Mouse (Mus musculus): ENCODE results near the gene Zscan2. TPM values are rescaled to one million over a fixed set of nuclear protein-coding genes. Genes with fewer than 3 reads are reported as not detected.

Zscan2 gene
- polyA plus RNA-seq, 1 experiment from 2014 or later: 6.2 TPM

DNA sequence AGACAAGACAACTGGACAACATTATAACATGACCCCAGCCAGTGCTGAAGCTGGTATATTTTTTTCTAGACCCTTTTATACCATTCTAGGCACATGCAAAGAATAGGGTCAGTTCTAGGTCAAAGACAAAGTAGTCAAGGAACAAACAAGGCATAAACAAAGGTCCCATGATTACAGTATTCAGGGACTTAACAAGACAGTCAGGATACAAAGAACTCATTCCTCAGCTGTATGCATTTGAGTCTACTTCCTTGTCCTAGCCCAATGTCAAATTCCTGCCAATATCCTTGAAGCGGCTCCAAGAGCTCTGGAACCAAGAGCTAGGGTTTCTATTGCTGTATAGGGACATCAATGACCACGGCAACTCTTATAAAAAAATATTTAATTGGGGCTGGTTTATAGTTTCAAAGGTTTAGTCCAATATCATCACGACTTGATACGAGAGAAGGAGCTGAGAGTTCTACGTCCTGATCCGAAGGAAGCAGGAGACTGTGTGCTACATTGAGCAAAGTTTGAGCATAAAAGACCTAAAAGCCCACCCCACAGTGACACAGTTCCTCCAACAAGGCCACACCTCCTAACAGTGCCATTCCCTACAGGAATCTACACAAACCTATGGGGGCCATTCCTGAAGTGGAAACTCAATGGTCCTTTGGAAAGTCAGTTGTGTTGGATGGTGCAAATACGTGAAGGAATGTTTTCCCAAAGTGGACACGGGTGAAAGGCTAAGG lies 16.6 kb upstream of the Zscan2 start:
- Histone ChIP-seq H3K27me3 (no peaks in the 10 kb centered on the region), H3K4me2 (no peak overlapping the region), H3K27ac (no peak overlapping the region), H3K4me1 (replicated peaks) (no peaks in the 10 kb centered on the region), H3K36me3 (no peaks in the 10 kb centered on the region), H3K4me3 (replicated peaks) (no peak overlapping the region), H3K9me3 (no peaks in the 10 kb centered on the region), H3K9ac (replicated peaks) (no peak overlapping the region)
- ATAC-seq (ENCODE audit: insufficient number of reproducible peaks, insufficient read depth, low FRiP score, low TSS enrichment, low read depth): no peak
- 91% methylated on average over 8 of the region's 8 CpGs for WGBS

DNA sequence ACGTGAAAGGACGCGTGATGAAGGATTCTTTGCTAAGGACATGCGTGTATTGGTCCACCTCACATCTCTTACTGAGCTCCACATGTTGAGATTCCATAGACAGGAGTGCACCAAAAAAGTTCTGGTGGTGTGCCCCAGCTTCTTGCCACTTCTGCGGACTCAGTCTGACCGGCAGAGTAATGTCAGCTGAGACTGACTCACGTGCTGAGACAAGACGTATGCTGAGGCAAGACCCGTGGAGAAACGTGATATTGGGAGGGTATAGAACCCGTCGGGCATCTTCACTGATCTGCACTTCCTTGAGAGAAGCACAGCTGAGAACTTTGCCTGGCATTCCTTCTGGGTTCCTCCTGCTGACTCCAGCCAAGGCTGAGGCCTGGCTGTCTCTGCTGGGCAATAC lies 16.0 kb upstream of the Zscan2 start:
- whole genome bisulfite sequencing: 91% methylated on average over 12 of the region's 12 CpGs
- H3K4me3 ChIP-seq (replicated peaks): no peak overlapping the region
- H3K27me3 ChIP-seq: no peaks in the 10 kb centered on the region
- no peak overlapping the region for H3K27ac ChIP-seq
- H3K36me3 ChIP-seq: no peaks in the 10 kb centered on the region
- H3K9me3 ChIP-seq: no peaks in the 10 kb centered on the region
- no peak overlapping the region for H3K4me2 ChIP-seq
- no peaks in the 10 kb centered on the region for H3K4me1 ChIP-seq (replicated peaks)
- H3K9ac ChIP-seq (replicated peaks): no peak overlapping the region
- ATAC-seq (ENCODE audit: insufficient number of reproducible peaks, insufficient read depth, low FRiP score, low TSS enrichment, low read depth): no peak

DNA sequence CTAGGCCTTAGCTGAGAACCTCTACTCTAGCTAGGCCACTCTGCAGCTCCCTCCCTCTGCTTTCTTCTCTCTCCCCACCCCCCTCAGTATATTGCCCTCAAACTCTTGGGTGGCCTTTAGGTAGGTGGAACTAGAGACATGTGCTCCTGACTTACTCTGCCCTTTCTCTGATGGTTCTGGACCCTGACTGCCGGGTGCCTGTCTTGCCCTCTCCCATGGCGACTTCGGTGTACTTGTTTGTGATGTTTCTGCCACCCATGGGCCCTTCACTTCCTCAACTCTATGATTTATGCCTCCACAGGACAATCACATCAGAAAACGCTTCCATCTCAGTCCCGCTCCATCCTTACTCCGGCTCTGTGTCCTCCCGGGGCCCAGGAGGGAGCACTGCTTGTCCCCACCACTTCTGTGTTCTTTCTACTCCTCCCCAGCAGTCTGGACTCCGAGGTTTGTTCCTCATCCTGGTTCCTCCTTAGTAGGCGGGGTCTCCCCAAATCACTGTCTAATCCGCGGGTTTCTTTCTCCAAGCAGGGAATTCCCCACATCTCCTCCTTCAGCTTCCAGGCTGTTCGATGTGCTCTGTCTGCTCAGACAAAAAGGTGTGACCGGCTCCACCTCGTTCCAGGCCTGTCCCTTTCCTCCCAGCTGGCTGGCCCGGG lies 15.0 kb upstream of the Zscan2 start:
- WGBS: 72% methylated on average over 15 of the region's 15 CpGs
- no peaks in the 10 kb centered on the region for H3K27me3 ChIP-seq
- H3K4me1 ChIP-seq (replicated peaks): no peaks in the 10 kb centered on the region
- no peaks in the 10 kb centered on the region for H3K36me3 ChIP-seq
- no peak overlapping the region for H3K4me2 ChIP-seq
- no peak overlapping the region for H3K9ac ChIP-seq (replicated peaks)
- no peak overlapping the region for H3K27ac ChIP-seq
- no peak overlapping the region for H3K4me3 ChIP-seq (replicated peaks)
- ATAC-seq (ENCODE audit: insufficient number of reproducible peaks, insufficient read depth, low FRiP score, low TSS enrichment, low read depth): no peak
- no peaks in the 10 kb centered on the region for H3K9me3 ChIP-seq

DNA sequence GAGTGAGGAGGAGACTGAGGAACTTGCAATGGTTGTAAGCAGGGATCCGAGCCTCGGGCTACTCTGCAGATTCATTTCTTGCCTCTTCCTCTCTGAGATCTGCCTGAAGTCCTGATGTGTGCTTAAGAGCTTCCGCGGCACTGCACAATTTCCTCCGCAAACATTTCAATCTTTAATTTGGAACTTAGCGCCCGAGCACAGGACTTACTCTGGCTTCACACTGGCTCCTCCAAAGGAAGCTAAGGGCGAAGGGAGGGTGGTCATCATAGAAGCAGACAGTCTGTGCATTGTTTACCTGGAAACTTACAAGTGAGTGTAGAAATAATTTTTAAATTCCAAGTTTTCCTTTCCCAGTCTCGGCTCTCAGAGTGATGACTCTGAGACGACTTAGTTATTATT lies 14.4 kb upstream of the Zscan2 start:
- Histone ChIP-seq H3K9ac (replicated peaks) (no peak overlapping the region), H3K9me3 (no peaks in the 10 kb centered on the region), H3K4me3 (replicated peaks) (no peak overlapping the region), H3K4me2 (no peak overlapping the region), H3K4me1 (replicated peaks) (no peaks in the 10 kb centered on the region), H3K27me3 (no peaks in the 10 kb centered on the region), H3K36me3 (no peaks in the 10 kb centered on the region), H3K27ac (no peak overlapping the region)
- no peak for ATAC-seq (ENCODE audit: insufficient number of reproducible peaks, insufficient read depth, low FRiP score, low TSS enrichment, low read depth)
- 85% methylated on average over 10 of the region's 10 CpGs for WGBS

DNA sequence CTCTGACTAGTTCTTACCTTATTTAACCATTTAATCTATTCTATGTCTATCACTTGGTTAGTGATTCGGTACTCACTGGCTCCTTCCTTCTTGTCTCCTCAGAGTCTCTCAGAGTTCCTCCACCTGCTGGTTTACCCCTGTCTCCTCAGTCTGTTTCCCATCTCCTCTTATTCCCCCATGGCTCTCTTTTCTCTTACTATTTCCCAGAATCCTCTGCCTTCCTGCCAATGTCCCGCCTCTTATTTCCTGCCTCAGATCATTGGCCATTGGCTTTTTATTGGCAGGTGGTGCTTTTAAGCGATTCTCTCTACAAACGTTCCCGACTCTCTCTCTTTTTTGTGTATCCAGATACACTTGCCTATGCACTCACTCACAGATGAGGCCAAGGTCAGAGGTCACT lies 14.0 kb upstream of the Zscan2 start:
- Histone ChIP-seq H3K27me3 (no peaks in the 10 kb centered on the region), H3K27ac (no peak overlapping the region), H3K4me1 (replicated peaks) (no peaks in the 10 kb centered on the region), H3K9me3 (no peaks in the 10 kb centered on the region), H3K4me2 (no peak overlapping the region), H3K9ac (replicated peaks) (no peak overlapping the region), H3K36me3 (no peaks in the 10 kb centered on the region), H3K4me3 (replicated peaks) (no peak overlapping the region)
- WGBS: 86% methylated on average over 5 of the region's 5 CpGs
- no peak for ATAC-seq (ENCODE audit: insufficient number of reproducible peaks, insufficient read depth, low FRiP score, low TSS enrichment, low read depth)

DNA sequence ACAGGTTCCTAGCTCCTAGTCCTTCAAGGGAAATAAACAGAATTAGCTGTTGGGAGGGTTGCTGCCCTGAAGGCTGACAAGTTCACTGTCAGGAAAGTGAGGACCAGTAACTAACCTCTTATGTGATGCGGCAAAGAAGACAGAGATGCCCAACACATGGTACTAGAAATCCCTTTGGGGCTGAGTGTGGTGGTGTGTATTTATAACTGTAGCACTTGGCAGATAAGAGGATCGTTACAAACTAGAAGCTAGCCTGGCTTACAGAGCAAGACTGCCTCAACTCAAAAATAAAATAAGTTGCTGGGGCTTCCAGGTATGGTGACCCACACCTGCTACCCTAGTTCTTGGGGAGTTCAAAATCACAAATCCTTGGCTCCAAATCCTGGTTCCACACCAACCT lies 11.5 kb upstream of the Zscan2 start:
- Histone ChIP-seq H3K27me3 (no peaks in the 10 kb centered on the region), H3K27ac (no peak overlapping the region), H3K4me2 (no peak overlapping the region), H3K36me3 (no peaks in the 10 kb centered on the region), H3K9ac (replicated peaks) (no peak overlapping the region), H3K4me1 (replicated peaks) (no peaks in the 10 kb centered on the region), H3K9me3 (no peaks in the 10 kb centered on the region), H3K4me3 (replicated peaks) (no peak overlapping the region)
- ATAC-seq (ENCODE audit: insufficient number of reproducible peaks, insufficient read depth, low FRiP score, low TSS enrichment, low read depth): no peak
- 81% methylated on average over 2 of the region's 2 CpGs for WGBS

DNA sequence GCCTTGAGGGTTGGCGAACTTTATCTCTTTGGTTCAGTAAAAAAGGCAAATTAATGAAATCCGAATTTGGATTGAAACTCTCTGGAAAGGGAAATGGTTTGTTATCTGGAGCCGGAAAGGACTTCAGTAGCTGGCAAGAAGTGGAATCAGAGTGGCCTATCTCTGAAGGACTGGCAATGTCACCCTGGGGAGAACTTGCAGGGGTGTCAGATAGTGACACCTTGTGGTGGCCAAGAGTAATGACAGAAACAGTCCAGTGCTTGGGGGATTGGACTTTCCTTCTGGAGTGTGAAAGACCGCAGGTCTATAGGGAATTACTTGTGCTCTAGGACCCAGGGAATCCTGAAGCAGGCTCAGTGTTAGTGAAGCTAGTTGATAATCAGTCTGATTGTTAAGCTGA lies 11.0 kb upstream of the Zscan2 start:
- H3K4me1 ChIP-seq (replicated peaks): no peaks in the 10 kb centered on the region
- no peaks in the 10 kb centered on the region for H3K27me3 ChIP-seq
- no peak overlapping the region for H3K27ac ChIP-seq
- no peak overlapping the region for H3K4me2 ChIP-seq
- no peak overlapping the region for H3K4me3 ChIP-seq (replicated peaks)
- no peaks in the 10 kb centered on the region for H3K9me3 ChIP-seq
- no peak overlapping the region for H3K9ac ChIP-seq (replicated peaks)
- 32% methylated on average over 4 of the region's 4 CpGs for WGBS
- no peak for ATAC-seq (ENCODE audit: insufficient number of reproducible peaks, insufficient read depth, low FRiP score, low TSS enrichment, low read depth)
- no peaks in the 10 kb centered on the region for H3K36me3 ChIP-seq

DNA sequence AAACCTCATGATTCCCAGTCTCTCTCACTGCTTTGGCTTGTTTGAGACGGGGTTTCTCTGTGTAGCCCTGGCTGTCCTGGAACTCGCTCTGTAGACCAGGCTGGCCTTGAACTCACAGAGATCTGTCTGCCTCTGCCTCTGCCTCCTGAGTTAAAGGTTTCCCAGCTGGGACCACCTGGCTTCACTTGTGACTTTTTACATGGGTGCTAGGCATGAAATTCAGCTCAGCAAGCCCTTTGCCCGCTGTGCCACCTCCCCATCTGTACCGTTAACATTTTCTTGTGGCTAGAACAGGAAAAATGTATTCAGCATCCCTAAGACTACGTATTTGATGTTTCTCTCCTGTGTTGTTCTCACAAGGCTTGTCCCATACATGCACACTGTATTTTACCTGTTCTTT lies 10.2 kb upstream of the Zscan2 start:
- Histone ChIP-seq H3K27ac (no peak overlapping the region), H3K4me3 (replicated peaks) (no peak overlapping the region), H3K9ac (replicated peaks) (no peak overlapping the region), H3K4me2 (no peak overlapping the region), H3K27me3 (no peaks in the 10 kb centered on the region), H3K4me1 (replicated peaks) (no peaks in the 10 kb centered on the region), H3K36me3 (no peaks in the 10 kb centered on the region), H3K9me3 (no peaks in the 10 kb centered on the region)
- 79% methylated on average over 5 of the region's 5 CpGs for WGBS
- no peak for ATAC-seq (ENCODE audit: insufficient number of reproducible peaks, insufficient read depth, low FRiP score, low TSS enrichment, low read depth)

DNA sequence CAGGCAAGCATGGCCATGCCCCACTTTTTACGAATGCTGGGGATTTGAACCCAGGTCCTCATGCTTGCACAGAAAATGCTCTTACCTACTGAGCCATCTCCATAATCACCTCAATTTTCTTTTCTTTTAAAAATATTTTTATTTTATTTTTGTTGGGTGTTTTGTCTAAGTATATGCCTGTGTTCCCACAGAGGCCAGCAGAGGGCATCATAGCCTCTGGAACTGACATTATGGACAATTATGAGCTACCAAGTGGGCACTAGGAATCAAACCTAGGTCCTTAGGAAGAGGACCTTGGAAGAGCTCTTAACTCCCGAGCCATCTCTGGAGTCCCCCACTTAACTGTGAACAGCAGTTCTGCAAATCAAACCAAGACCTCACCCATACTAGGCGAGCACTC lies 7.5 kb upstream of the Zscan2 start:
- Histone ChIP-seq H3K9me3 (no peaks in the 10 kb centered on the region), H3K4me1 (replicated peaks) (no peaks in the 10 kb centered on the region), H3K9ac (replicated peaks) (no peak overlapping the region), H3K27ac (no peak overlapping the region), H3K4me2 (no peak overlapping the region), H3K4me3 (replicated peaks) (no peak overlapping the region), H3K36me3 (no peaks in the 10 kb centered on the region), H3K27me3 (no peaks in the 10 kb centered on the region)
- ATAC-seq (ENCODE audit: insufficient number of reproducible peaks, insufficient read depth, low FRiP score, low TSS enrichment, low read depth): no peak
- 88% methylated on average over 3 of the region's 3 CpGs for WGBS

DNA sequence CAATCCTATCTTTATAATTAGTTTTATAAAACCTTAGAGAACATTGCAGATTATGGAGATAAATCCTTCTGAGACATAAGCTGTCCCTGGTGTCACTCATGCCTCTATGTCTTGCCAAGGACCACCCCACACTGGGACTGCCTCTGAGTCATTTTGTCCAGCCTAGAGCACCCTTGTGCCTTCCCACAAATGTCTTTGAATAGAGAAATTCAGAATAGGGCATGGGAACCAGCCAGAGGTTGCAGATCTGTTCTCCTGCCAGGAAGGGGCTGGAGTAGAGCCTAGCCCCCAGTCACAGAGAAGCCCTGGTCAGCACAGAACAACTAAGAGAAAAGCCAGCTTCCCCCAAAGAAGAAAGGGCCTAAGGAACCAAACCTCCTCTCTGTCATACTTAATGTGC lies 5.4 kb upstream of the Zscan2 start:
- Histone ChIP-seq H3K4me3 (replicated peaks) (no peak overlapping the region), H3K36me3 (no peaks in the 10 kb centered on the region), H3K9me3 (no peaks in the 10 kb centered on the region), H3K27me3 (no peaks in the 10 kb centered on the region), H3K9ac (replicated peaks) (no peak overlapping the region), H3K4me2 (no peak overlapping the region), H3K27ac (no peak overlapping the region), H3K4me1 (replicated peaks) (no peaks in the 10 kb centered on the region; the same call in 1 of the 2 replicates)
- ATAC-seq (ENCODE audit: insufficient number of reproducible peaks, insufficient read depth, low FRiP score, low TSS enrichment, low read depth): no peak

DNA sequence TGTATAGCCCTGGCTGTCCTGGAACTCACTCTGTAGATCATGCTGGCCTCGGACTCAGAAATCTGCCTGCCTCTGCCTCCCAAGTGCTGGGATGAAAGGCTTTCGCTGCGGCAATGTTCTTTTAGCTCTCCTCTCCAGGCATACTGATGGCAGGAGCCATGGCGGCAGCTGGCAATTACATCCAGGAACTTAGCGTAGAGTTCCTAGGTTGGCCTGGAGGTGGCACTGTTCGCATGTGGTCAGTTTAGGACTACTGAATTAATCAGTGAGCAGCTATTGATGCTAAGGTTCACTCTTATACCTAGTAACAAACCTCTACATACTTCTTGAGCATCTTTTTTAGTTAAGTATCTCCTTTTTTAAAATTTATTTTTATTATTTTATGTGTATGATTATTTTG lies 3.5 kb upstream of the Zscan2 start:
- H3K4me2 ChIP-seq: no peak overlapping the region
- no peaks in the 10 kb centered on the region for H3K27me3 ChIP-seq
- no peak for ATAC-seq (ENCODE audit: insufficient number of reproducible peaks, insufficient read depth, low FRiP score, low TSS enrichment, low read depth)
- 28% methylated on average over 6 of the region's 6 CpGs for WGBS
- H3K4me3 ChIP-seq (replicated peaks): no peak overlapping the region
- H3K27ac ChIP-seq: no peak overlapping the region
- no peak overlapping the region for H3K9ac ChIP-seq (replicated peaks)
- H3K4me1 ChIP-seq (replicated peaks): peaks cover 7% of the 10 kb centered on the region
- H3K9me3 ChIP-seq: no peaks in the 10 kb centered on the region
- H3K36me3 ChIP-seq: no peaks in the 10 kb centered on the region

DNA sequence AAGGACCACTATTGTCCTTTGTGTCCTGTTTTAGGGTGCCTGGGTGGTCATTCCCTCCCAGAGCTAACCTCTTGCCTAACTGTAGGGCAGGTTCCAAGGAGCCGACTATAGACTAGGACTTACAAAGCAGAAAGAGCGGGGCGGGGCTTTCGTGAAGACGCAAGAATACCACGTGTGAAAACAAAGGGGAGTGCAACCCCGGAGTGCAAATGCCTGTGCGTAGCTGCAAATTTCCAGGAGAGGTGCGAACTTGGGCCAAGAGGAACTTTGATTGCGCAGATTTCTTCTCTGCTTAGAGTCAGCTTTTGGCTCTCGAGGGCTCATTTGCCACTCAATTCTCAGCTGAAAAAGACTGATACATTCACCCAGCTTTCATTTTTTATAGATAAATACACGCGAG lies 493 bp upstream of the Zscan2 start:
- peak overlapping the region; percentile 66 for H3K4me3 ChIP-seq (replicated peaks)
- H3K9me3 ChIP-seq: no peaks in the 10 kb centered on the region
- H3K27ac ChIP-seq: peak overlapping the region; percentile 51; the same call in 1 of the 2 replicates
- peak overlapping the region; percentile 83 for H3K4me2 ChIP-seq
- peaks cover 23% of the 10 kb centered on the region for H3K36me3 ChIP-seq
- no peaks in the 10 kb centered on the region for H3K27me3 ChIP-seq
- H3K9ac ChIP-seq (replicated peaks): peak overlapping the region; percentile 91
- WGBS: 0% methylated on average over 13 of the region's 13 CpGs
- ATAC-seq (ENCODE audit: insufficient number of reproducible peaks, insufficient read depth, low FRiP score, low TSS enrichment, low read depth): no peak
- H3K4me1 ChIP-seq (replicated peaks): peaks cover 25% of the 10 kb centered on the region

Measured in limb, embryonic 12.5 days (tissue).